Comparison of ENCODE assay signal across 8 mouse cellular contexts in genomic region chr19:44301176-44301575, GRCm38 (mm10). TPM values are rescaled to one million over a fixed set of nuclear protein-coding genes. Genes with fewer than 3 reads are reported as not detected.
A peak's percentile ranks its signal among the peaks of the same experiment; 100 is the strongest.
DNase-seq lines count a peak whose midpoint lies in the region; ATAC-seq lines count a peak whose summit lies in the region.

No protein-coding gene starts in this region.

- H3K4me3 ChIP-seq in kidney, embryonic 14.5 days (ENCODE audit: low read length): no peak overlapping the region
- no peak overlapping the region for H3K4me3 ChIP-seq in hindbrain, embryonic 14.5 days (replicated peaks; ENCODE audit: low read length)

- no peaks in the 10 kb centered on the region for H3K27me3 ChIP-seq in kidney, embryonic 14.5 days (ENCODE audit: control insufficient read depth, insufficient read depth, low read length)
- no peaks in the 10 kb centered on the region for H3K27me3 ChIP-seq in hindbrain, embryonic 14.5 days (ENCODE audit: control insufficient read depth, insufficient read depth, low read length)

- peaks cover 52% of the 10 kb centered on the region for H3K4me1 ChIP-seq in kidney, embryonic 14.5 days (ENCODE audit: control insufficient read depth, insufficient read depth, low read length)
- H3K4me1 ChIP-seq in hindbrain, embryonic 14.5 days (replicated peaks; ENCODE audit: control insufficient read depth, insufficient read depth, low read length): peaks cover 59% of the 10 kb centered on the region

- no peaks in the 10 kb centered on the region for H3K9me3 ChIP-seq in kidney, embryonic 14.5 days (ENCODE audit: control insufficient read depth, low read length)
- H3K9me3 ChIP-seq in hindbrain, embryonic 14.5 days (ENCODE audit: control insufficient read depth, low read length): no peaks in the 10 kb centered on the region

- H3K27ac ChIP-seq in kidney, embryonic 14.5 days (ENCODE audit: low read depth, low read length): no peak overlapping the region
- H3K27ac ChIP-seq in hindbrain, embryonic 14.5 days: no peak overlapping the region

- no peak for ATAC-seq in kidney, embryonic 14.5 days (ENCODE audit: low FRiP score, low TSS enrichment)
- no peak for ATAC-seq in hindbrain, embryonic 14.5 days (ENCODE audit: low FRiP score)

- H3K36me3 ChIP-seq in kidney, embryonic 14.5 days (ENCODE audit: control insufficient read depth, insufficient read depth, low read length): peaks cover 98% of the 10 kb centered on the region
- H3K36me3 ChIP-seq in hindbrain, embryonic 14.5 days (replicated peaks; ENCODE audit: control insufficient read depth, insufficient read depth): peaks cover 100% of the 10 kb centered on the region

- DNase-seq in kidney, postnatal 10 days: peak; percentile 78
- peak; percentile 41 for DNase-seq in R1 (ENCODE audit: low read depth, low spot score)
- DNase-seq in hindbrain, embryonic 14.5 days (ENCODE audit: low spot score): no peak
- peak; percentile 70 to 71 for DNase-seq in lung, postnatal 4 days
- DNase-seq in ovary, adult 18-20 months (ENCODE audit: low spot score): no peak
- no peak for DNase-seq in heart, adult 9 months (ENCODE audit: low spot score in 2 of 2)
- DNase-seq in urinary bladder, postnatal 4 days (ENCODE audit: low spot score in 2 of 2): no peak

- 75% methylated on average over 16 of the region's 16 CpGs for WGBS in kidney, embryonic 14.5 days
- WGBS in hindbrain, embryonic 14.5 days: 61% methylated on average over 16 of the region's 16 CpGs

- no peak overlapping the region for H3K9ac ChIP-seq in kidney, embryonic 14.5 days (ENCODE audit: low read depth, low read length)
- no peak overlapping the region for H3K9ac ChIP-seq in hindbrain, embryonic 14.5 days

- no peak overlapping the region for H3K4me2 ChIP-seq in kidney, embryonic 14.5 days (replicated peaks; ENCODE audit: low read depth, low read length)
- peak overlapping the region; percentile 99 for H3K4me2 ChIP-seq in hindbrain, embryonic 14.5 days (replicated peaks)

RNA-seq across cellular contexts. Expression of gene Scd2, which starts 7.7 kb away (rescaled TPM):
- 103 and 205 TPM in 2 replicates for polyA plus RNA-seq in kidney, embryonic 14.5 days (2014; fragmentation: Nextera tagmentation; extraction: Ambion mirVana)
- 323 and 381 TPM in 2 replicates for polyA plus RNA-seq in hindbrain, embryonic 14.5 days (2014; fragmentation: Nextera tagmentation; extraction: Ambion mirVana)

RNA-seq across cellular contexts. Expression of gene Scd4, which starts 31.7 kb away (rescaled TPM):
- polyA plus RNA-seq in kidney, embryonic 14.5 days (2014; fragmentation: Nextera tagmentation; extraction: Ambion mirVana): 0.11 TPM in 1 of 2 replicates, not detected in the other
- polyA plus RNA-seq in hindbrain, embryonic 14.5 days (2014; fragmentation: Nextera tagmentation; extraction: Ambion mirVana): 0.25 and 0.30 TPM in 2 replicates

Comparison
In these comparisons a context has a peak if more than half of its experiments do, and no peak if none do; other contexts are left out.
1. DNase-seq: peak in kidney, postnatal 10 days (single experiment), R1 (single experiment) and lung, postnatal 4 days (2 of 2); none in hindbrain, embryonic 14.5 days (single experiment), ovary, adult 18-20 months (single experiment), heart, adult 9 months (0 of 2) and urinary bladder, postnatal 4 days (0 of 2).